Mouse (Mus musculus) cerebellum, adult 9-11 months (tissue): ENCODE data around the gene Cacna2d1.

Source experiments
- DNase-seq: peaks from one replicate; pipeline ENCODE4 v3.0.0; 2022

Cacna2d1 gene

GRCm38 (mm10) chr5:15934376-15935233 is at the start of gene Cacna2d1:
Gene Cacna2d1 (plus strand): TSS chr5:15934691.
- DNase-seq, result peak; percentile 78

DNA sequence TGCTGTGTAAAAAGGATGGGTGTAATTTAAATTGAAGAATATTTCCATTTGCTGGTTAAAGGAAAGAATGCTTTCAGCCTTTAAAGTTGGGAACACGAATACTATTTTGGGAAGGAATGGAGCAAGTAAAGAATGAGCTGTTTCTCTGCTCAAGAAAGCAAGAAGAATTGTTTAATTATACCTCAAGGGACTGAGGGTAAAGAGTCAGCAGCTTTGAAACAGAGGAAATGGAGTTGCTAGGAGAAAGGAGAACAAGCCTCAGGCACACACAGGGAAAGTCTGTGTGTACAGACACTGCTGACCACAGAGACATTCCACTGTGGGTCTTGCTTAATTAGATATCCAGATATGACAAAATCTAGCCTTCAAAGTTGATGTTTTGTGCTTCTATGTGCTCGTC is 39.4 kb upstream of the Cacna2d1 start:
- no peak for DNase-seq

GRCm38 (mm10) chr5:15896706-15897105 is 37.8 kb upstream of the Cacna2d1 start:
- no peak for DNase-seq

- no peak for DNase-seq
Observed at GRCm38 (mm10) chr5:15906446-15906845, 28.0 kb upstream of the Cacna2d1 start.

DNA sequence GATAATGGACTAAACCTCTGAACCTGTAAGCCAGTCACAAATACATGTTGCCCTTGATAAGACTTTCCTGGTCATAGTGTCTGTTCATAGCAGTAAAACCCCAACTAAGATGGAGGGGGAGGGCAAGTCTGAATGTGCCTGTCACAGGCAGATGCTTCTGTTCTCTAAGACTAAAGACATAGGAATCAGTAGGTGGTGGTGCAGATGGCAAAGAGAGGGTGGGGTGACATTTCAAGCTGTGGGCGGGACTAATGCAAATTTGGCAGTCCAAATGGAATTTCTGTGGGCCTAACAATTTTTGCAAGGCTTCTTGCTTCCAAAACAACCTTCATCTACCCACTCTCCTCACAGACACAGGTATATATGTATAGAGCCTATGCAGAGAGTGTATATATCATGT is 19.6 kb upstream of the Cacna2d1 start:
- no peak for DNase-seq

DNA sequence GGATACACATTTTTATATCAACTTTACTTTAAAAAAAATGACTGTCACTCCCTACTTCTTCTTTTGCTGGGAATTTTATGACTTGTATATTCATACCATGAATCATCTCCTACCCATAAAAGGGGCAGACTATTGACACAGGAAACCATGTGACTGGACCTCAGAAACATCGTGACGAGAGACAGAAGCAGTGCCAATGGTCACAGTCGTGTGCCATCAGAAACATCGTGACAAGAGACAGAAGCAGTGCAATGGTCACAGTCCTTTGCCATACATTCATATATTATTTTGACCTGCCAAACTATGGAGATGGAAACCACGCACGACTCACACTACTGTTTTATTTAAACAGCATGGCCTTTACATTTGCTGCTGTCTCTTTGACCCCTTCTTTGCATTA is 6.0 kb upstream of the Cacna2d1 start:
- no peak for DNase-seq

DNA sequence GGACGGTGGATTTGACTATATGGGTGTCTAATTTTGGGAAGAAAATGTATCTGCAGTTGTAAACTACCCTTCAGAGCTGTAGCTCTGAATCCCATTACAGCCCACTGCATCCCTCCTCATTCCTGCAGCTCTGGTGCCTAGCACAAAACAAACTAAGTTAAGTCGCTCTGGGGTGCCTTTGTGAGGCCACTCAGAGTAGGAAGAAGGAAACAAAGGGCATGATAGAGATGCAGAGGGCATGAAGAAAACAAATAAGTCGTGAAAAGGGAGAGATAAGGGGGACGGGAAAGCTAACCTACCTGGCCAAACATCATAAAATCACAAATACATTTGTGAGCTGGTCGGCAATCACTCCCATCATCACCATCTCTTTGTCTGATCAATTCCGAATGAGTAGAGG is 1.5 kb upstream of the Cacna2d1 start:
- no peak for DNase-seq

DNA sequence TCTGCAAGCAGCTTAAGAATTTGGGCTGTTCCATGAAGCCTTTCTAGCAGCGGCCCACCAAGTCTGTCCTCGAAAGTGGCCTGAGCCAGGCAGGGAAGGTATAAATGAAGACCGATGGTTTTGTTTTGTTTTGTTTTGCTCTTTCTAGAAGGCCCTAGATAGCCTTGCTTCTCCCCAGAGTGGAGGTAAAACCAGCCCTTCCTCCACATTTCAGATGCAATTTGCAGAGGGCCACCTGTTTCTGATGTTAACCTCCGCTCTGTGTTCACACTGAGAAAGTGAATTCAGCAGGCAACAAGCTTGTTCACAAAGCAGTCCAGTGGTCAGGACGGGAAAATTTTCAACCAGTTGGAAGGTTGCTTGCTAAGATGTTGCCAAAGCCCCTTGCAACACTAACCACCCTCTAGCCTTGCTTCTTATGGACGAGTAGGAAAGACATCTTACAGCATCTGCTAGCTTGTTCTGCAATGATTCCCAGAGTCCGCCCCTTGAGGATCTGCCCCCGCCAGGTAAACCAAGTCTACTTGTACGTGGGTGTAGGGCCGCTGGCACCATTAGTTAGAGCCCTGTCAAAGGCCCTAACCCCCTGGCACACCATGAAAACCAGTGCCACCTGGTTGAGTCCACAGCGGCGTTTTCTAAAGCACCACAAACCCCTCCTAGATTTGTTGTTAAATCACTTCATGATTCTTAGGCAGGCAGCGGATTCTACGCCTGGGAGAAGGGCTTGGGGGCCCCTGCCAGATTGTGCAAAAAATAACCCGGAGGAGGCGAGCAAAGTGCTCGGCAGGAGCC is 713 bp upstream of the Cacna2d1 start:
- DNase-seq, result peak; percentile 75

DNA sequence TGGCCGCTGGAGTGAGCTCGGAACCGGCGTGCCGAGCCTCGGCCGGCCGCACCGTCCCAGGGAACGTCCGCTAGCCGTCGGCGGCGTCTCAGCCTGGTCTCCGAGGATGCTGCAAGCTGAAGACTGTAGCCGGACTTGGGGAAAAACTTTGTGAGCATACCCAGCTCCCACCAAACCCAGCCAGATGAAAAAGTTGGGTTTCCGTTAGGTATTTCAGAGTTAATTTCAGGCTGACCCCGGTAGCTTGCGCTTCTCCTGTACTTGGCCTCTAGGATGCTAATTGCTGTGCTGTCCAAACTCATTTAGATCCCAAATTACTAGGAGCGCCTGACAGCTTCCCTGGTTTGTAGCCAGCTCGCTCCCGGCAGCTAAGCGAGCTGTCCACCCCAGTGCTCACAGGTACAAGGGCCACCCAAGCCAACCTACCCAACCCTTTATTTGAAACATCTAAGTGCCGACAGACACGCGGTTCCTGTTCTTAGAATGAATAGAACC is 790 bp downstream of the Cacna2d1 start:
- peak; percentile 77 for DNase-seq

GRCm38 (mm10) chr5:15935831-15936710 is 1.6 kb downstream of the Cacna2d1 start:
- peak; percentile 48 for DNase-seq

DNA sequence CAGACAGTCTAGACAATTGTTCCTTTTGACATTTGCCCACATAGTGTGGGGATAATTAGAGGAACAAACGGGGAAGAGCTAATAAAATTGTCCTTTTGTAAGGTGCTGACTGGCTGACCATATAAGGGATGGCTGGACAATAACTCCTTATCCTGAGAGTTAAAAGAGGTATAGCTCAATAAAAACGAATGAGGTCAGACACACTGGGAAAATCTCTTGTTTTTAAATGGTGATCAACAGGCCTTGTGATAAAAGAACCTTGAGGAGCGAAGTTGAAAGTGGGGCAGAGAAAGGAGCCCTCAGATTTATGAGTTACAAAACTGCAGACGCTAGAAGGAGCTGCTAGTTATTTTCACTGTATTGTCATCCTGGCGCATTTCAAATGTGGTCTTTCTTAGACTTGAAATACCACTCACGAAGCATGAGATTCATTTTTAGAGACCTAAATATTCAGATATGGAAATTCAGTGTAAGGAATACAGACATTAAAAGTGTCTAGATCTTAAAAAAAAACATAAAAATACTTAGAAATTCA is 6.8 kb downstream of the Cacna2d1 start:
- DNase-seq, result no peak

DNA sequence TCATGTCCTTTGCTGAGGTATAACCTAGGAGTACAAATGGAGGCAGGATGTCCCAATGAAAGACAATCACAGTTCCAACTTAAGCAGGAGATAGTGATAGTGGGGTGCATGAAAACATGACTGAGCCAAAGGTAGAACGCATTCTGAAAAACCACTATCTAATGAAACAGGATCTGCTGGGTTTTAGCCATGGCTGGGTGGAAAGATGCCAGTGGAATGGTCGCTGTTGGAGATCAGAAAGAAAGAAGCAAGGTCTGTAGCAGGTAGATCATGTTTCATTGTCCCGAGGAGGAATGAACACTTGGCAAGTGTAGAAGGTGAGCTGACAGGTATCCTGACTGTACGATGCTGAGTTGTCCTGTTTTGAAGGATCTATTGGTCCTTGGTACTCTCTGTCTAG is 7.6 kb downstream of the Cacna2d1 start:
- DNase-seq, result peak; percentile 32

DNA sequence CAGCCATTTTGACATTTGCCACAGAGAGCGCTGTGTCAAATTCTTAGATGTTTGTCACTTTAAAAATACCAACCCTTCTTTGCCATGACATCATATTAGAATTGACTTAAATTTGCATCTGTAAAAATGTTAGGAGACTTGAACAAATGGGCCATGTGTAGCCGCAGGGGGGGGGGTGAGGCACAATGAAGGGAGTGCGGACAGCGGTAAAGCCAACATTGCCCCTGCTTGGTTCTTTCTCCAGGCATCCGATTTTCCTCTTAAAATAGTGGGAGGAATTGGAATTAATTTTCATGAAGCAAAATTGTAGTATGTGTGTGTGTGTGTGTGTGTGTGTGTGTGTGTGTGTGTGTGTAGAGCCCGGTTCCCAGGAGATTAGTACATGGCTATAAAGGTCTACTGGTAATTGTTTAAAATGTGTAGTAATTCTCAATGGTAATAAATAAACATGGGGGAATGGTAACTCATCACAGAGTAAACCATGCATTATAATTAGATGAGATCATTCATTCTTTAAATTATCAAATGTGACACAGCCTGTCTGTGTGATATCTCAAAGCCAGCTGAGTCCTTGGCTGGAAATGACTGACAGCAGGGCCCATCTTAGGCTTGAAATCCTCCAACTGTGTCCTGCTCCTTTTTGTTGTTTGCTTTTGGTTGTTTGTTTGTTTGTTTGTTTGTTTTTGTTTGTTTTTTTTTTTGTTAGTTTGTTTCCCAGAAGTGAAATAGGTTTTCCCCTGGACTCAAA is 14.0 kb downstream of the Cacna2d1 start:
- no peak for DNase-seq

GRCm38 (mm10) chr5:15959760-15960159 is 25.3 kb downstream of the Cacna2d1 start:
- DNase-seq, result no peak

- peak; percentile 35 for DNase-seq
Observed at GRCm38 (mm10) chr5:15961866-15962265, 27.4 kb downstream of the Cacna2d1 start.

DNA sequence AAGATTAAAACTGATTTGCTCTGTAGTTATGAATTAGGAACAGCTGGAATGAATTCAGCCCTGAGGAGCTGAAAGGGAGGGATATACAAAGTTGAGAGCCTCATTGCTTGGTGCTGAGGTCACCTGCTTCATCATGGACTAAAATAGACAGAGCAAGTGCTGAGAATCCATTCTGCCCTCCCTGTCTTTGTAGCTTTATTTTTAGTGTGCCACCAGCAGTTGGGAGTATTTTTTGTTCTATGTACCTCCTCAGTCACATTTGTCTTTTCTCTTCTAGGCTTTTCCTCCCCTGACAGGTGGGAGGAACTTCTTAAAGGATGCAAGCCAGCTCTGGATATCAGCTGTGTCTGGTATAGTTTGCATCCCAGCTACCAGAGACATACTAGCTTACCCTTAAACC is 32.4 kb downstream of the Cacna2d1 start:
- DNase-seq, result no peak

DNA sequence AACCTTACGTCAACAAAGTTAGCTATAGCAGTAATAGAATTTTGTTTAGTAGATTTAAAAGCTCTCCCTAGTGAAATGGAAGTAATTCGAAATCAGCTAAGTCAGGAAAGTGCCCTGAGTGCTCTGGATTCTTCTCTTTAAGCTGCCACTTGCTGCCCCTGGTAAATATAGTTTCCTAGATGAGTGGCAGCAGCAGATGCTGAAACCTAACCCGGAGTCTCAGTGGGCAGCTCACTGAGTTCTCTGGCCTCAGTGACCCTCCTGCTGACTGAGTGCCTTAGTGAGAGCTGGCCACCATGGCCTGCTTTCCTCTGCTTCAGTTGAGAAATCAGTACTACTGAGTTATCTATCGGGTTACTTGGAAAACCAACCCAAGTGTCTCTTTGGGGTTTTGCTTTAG is 37.3 kb downstream of the Cacna2d1 start:
- no peak for DNase-seq

GRCm38 (mm10) chr5:15972351-15972750 is 37.9 kb downstream of the Cacna2d1 start:
- DNase-seq, result no peak

DNA sequence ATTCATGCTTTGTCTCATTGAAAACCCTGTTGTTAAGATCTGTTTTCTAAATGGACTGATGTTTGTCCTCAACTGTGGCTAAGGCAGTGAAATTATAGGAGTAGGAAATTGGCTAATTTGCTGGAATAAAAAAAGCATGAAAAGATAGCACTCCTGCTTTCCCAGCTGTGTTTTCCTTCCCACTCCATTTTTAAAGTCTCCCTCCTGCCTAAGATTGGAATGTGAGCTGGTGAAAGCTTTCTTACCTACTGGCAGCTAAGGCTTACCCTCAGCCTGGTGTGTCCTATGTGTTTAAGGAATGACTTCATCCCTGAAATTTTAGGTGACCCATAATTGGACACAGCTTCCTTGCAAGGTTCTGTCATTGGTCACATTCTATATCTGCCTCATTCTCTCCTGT is 40.2 kb downstream of the Cacna2d1 start:
- no peak for DNase-seq

DNA sequence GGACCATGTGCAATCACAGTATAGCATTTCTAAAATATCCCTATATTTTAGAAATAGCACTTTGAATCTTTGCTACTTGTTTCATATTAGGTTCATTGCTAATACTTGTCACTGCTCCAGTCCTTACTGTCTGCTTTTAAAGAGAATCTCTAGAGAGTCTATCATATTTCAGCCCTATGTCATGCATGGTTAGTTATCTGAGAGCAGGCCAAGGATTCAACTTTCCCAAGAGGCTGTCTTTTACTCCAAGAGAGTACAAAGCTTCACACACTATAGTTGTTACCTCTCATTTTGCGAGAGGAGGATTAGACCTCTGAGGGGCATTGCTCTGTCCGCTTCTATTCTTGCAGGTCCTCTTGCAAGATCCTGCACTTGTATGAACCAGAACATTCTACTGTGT is 44.7 kb downstream of the Cacna2d1 start:
- no peak for DNase-seq

DNA sequence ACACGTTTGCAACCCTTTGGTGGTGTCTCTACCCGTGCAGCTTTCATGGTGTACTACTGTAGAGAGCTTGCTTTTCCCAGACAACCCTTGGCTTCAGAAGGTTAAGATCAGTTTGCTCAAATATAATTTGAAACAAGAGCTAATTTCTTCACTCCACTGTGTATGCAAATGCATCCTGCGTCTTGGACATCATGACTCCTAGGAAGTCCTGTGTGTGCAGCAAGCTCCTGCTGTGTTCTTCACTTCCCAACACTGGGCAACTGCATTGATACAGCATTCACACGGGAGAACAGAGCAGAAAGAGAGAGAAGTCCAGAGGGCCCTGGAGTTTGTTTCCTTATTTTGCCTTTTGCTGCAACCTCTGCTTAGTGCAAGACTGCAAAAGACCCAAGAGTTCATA is 48.1 kb downstream of the Cacna2d1 start:
- DNase-seq, result no peak

DNA sequence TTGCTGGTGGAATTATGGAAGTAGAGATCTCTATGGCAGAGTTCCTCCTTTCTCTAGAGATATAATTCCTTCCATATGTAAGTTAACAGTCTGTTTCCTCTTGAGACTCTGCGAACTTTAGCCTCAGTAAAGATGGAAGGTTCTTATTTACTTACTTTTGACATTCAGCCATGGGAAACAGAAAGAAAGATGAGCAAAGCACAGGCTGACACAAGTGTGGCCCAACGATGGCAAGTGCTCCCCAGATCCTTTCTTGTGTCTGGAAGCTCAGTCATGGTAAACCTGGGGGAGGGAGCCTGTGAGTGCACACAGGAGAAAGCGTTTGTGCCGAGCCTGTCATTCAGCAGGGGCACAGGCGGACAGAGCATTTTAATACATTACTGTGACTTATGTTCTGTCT is 48.9 kb downstream of the Cacna2d1 start:
- no peak for DNase-seq
